Mouse (Mus musculus) lung, adult 2 months (tissue): ENCODE measurements around the gene Rflna.

Source experiments
- CTCF ChIP-seq: fragments of 200-500 bp; IDR thresholded peaks from 2 replicates; pipeline ENCODE4 v1.5.1; 2011; ENCODE audit warnings: mild to moderate bottlenecking, low read length, control low read depth; ENCODE audit not compliant: insufficient read depth
- POLR2A ChIP-seq: fragments of 200-500 bp; IDR thresholded peaks from 2 replicates; pipeline ENCODE4 v1.6.1; 2011; ENCODE audit warnings: low read depth, mild to moderate bottlenecking, control low read depth, low read length, borderline replicate concordance; ENCODE audit errors: extremely low read depth

- TF ChIP-seq POLR2A, result no peak
- TF ChIP-seq CTCF, result no peak
These were observed 49.2 kb downstream of the Rflna start for GRCm38 (mm10) chr5:125052237-125052602.
